Mouse (Mus musculus) heart, postnatal 14 days (tissue): ENCODE measurements around the gene Tmem86b. TPM values are rescaled to one million over a fixed set of nuclear protein-coding genes. Genes with fewer than 3 reads are reported as not detected.
"Not testable (repeated sequence)": the region's sequence is repeated elsewhere in the genome, so short reads cannot be mapped to it uniquely, and the experiment has no call there.

Experiments
- DNase-seq, 2 experiments: peaks; one replicate each; pipeline ENCODE4 v3.0.0; 2021 to 2022
- intact Hi-C: fragments of 180-260 bp; cut with DNase I; formaldehyde crosslinking; loops from one replicate; pipeline ENCODE4 v1.15.1; 2025
- microRNA-seq, 2 experiments: library from miRNA; unstranded; fragments of <30 nt; microRNA quantifications; one replicate each; pipeline ENCODE4 v1.2.0; 2021 to 2022
- total RNA-seq, 2 experiments: library from RNA; stranded (reverse); gene quantifications; 2 replicates each; pipeline ENCODE4 v1.2.3; 2021

Tmem86b gene
- total RNA-seq, 2 experiments from 2014 or later: 6.8 to 7.4 TPM

GRCm38 (mm10) chr7:4602969-4603368 is 28.3 kb downstream of the Tmem86b start:
- intact Hi-C loops: no loop called here
- DNase-seq: no peak

DNA sequence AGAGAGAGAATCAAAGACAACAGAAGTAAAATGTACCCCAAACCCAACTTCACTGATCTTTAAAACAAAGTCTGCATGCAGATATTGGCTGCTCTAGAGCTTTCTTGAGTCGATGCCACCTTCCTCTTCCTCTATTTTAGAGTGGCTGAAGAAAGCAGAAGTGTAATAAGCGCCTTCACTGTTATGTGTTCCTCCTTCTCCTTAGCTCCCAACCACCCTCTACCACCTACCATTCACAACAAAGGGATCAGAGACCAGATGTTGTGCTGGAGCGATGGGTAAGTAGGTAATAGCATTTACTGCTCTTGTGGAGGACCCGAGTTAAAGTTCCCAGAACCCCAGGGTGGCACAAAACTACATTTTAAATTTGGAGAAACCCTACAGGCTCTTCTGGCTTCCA is 34.2 kb downstream of the Tmem86b start:
- not testable (repeated sequence) for DNase-seq

GRCm38 (mm10) chr7:4581481-4581880 is 49.7 kb downstream of the Tmem86b start:
- DNase-seq, intact Hi-C loops: not testable (repeated sequence)

More for the DNA sequence above, 34.2 kb downstream of the Tmem86b start:
- intact Hi-C loops: not testable (repeated sequence)

Small RNAs within 50 kb of the gene (microRNA-seq; reads per million reads assigned to microRNA genes)
- gene Gm23577: 0 reads per million in 2 experiments

Other genes with a start within 250 kb of the Tmem86b start
- gene Gp6, start 233.7 kb downstream of the Tmem86b start, total RNA-seq: under 1 TPM in 1 of 2 experiments, not detected in 1; 0.10 TPM
- gene Rdh13, start 185.8 kb downstream of the Tmem86b start, total RNA-seq: 10 to 100 TPM; 31.0 to 32.1 TPM
- 1 to 10 TPM; 3.1 to 4.9 TPM for gene Eps8l1, start 170.7 kb downstream of the Tmem86b start, total RNA-seq
- 10 to 100 TPM; 76.0 to 82.1 TPM for gene Ppp1r12c, start 129.7 kb downstream of the Tmem86b start, total RNA-seq
- gene Tnnt1, start 115.0 kb downstream of the Tmem86b start, total RNA-seq: 10 to 100 TPM; 25.4 to 33.6 TPM
- 1,000 to 10,000 TPM; 7,272 to 7,308 TPM for gene Tnni3, start 107.2 kb downstream of the Tmem86b start, total RNA-seq
- gene Dnaaf3, start 99.0 kb downstream of the Tmem86b start, total RNA-seq: 1 to 10 TPM; 1.8 to 1.9 TPM
- gene Syt5, start 83.9 kb downstream of the Tmem86b start, total RNA-seq: 1 to 10 TPM; 1.4 to 1.9 TPM
- gene Ptprh, start 27.4 kb downstream of the Tmem86b start, total RNA-seq: not detected
- 10 to 100 TPM; 73.7 to 78.8 TPM for gene Ppp6r1, start 27.6 kb upstream of the Tmem86b start, total RNA-seq
- gene Hspbp1, start 53.6 kb upstream of the Tmem86b start, total RNA-seq: 10 to 100 TPM; 29.2 to 33.7 TPM
- 1 to 10 TPM; 1.6 to 1.8 TPM for gene Brsk1, start 59.2 kb upstream of the Tmem86b start, total RNA-seq
- gene Tmem150b, start 93.8 kb upstream of the Tmem86b start, total RNA-seq: not detected
- gene Kmt5c, start 108.7 kb upstream of the Tmem86b start, total RNA-seq: 10 to 100 TPM; 30.5 to 31.9 TPM
- gene Cox6b2, start 121.7 kb upstream of the Tmem86b start, total RNA-seq: 1 to 10 TPM; 5.2 to 7.0 TPM
- not detected for gene Fam71e2, start 139.9 kb upstream of the Tmem86b start, total RNA-seq
- gene Il11, start 151.4 kb upstream of the Tmem86b start, total RNA-seq: under 1 TPM in 1 of 2 experiments, not detected in 1; 0.12 TPM
- not detected for gene Tmem190, start 151.5 kb upstream of the Tmem86b start, total RNA-seq
- gene Tmem238, start 158.2 kb upstream of the Tmem86b start, total RNA-seq: 1 to 10 TPM; 4.2 to 4.3 TPM
- gene Rpl28, start 161.5 kb upstream of the Tmem86b start, total RNA-seq: 100 to 1,000 TPM; 469 to 532 TPM
- 100 to 1,000 TPM in 1 of 2 experiments, 10 to 100 TPM in 1; 97.9 to 112 TPM for gene Ube2s, start 181.2 kb upstream of the Tmem86b start, total RNA-seq
- under 1 TPM in 1 of 2 experiments, not detected in 1; 0.05 TPM for gene Shisa7, start 213.3 kb upstream of the Tmem86b start, total RNA-seq
- 1 to 10 TPM; 3.1 to 4.2 TPM for gene Isoc2b, start 238.8 kb upstream of the Tmem86b start, total RNA-seq
- gene Isoc2a, start 245.7 kb upstream of the Tmem86b start, total RNA-seq: 10 to 100 TPM; 22.9 to 27.0 TPM